Comparison of ENCODE assay signal across 9 mouse cellular contexts in the genomic region with DNA sequence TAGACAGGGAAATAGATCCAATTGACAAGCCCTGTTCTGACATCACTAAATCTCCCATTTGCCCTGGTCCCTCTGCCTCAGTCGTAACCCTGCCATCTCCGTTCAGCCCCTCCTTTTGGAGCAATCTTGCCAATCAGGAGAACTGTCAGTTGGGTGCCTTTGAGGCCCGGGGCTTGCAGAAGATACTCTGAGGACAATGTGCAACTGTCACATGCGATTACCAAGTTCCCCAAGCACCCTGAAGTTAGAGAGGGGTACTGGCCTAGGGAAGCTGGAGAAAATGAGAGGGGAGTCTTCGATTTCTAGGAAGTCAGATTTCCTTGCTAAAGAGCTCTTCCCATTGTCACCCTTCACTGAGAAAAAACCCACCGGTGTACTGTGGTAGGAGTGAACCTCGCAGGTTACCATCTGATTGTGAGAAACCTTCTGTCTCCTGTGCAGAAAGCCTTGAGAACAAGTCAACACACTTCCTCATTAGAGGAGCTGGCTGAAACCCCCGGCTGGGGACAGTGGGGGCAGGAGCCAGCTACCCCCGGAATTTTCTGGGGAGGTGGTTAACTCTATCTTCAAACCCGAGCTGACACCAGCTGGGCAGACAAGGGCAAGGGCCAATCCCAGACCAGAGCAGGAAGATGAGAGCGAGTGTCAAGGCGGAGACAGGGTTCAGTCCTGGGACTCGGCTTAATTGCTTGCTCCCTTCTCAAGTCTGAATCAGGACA.
"Had no signal": no experiment of that assay in that cellular context is flagged by ENCODE, and none has a peak within 500 bp of the region (broad histone marks: within the 10 kb centered on the region; RNA-seq: fewer than 3 reads in every experiment).

No protein-coding gene starts in this region.

- DNase-seq: lung, adult 18-20 months; lung, embryonic 14.5 days; lung, postnatal 10 days; lung, postnatal 4 days; midbrain, embryonic 14.5 days; right cerebral cortex, postnatal 14 days; thymus, postnatal 14 days; thymus, postnatal 36 days had no signal

- ATAC-seq: midbrain, embryonic 16.5 days had no signal
